Mouse (Mus musculus): ENCODE measurements around the gene Impg2.

GRCm38 (mm10) chr16:56212740-56213139 is 8.6 kb downstream of the Impg2 start:
- TF ChIP-seq CTCF (IDR thresholded peaks at IDR 0.05; ENCODE audit: borderline replicate concordance, extremely low read depth, insufficient read depth, insufficient read length) (no peak), POLR2A (IDR thresholded peaks at IDR 0.05; ENCODE audit: borderline replicate concordance, extremely low read depth, insufficient read depth, insufficient read length, poor library complexity, severe bottlenecking) (no peak)
